Mouse (Mus musculus) G1E (cell line): ENCODE measurements around the gene Slc31a1.

Experiments
- CTCF ChIP-seq: IDR thresholded peaks from 2 replicates; pipeline ENCODE4 v1.5.1; 2012; ENCODE audit warnings: low read depth, low read length, inconsistent platforms, mixed read lengths
- POLR2AphosphoS5 ChIP-seq: IDR thresholded peaks from 2 replicates; pipeline ENCODE4 v1.6.1; 2012; ENCODE audit warnings: low read depth, low read length, inconsistent platforms; ENCODE audit not compliant: insufficient replicate concordance

GRCm38 (mm10) chr4:62366291-62366690 is 5.8 kb downstream of the Slc31a1 start:
- TF ChIP-seq CTCF, result no peak
- no peak for TF ChIP-seq POLR2AphosphoS5
